Mouse (Mus musculus) liver, postnatal 0 days (tissue): ENCODE measurements around the gene Mmd. TPM values are rescaled to one million over a fixed set of nuclear protein-coding genes. Genes with fewer than 3 reads are reported as not detected.

ENCODE experiments used
- ATAC-seq: fragments of 200-750 bp; cut with Nextera tagmentation; 2 replicates; pipeline ENCODE4 v1.8.0; 2017; ENCODE audit warnings: mild to moderate bottlenecking, moderate library complexity
- DNase-seq: peaks from one replicate; pipeline ENCODE4 v3.0.0-alpha.2; 2016
- H3K27ac ChIP-seq: fragments of 300-500 bp; sonication (generic); 2 replicates; pipeline ENCODE4 v1.5.1; 2014; ENCODE audit warnings: antibody characterized with exemption, moderate library complexity, mild to moderate bottlenecking, low read depth
- H3K27me3 ChIP-seq: fragments of 300-500 bp; sonication (generic); 2 replicates; pipeline ENCODE4 v1.6.1; 2014; ENCODE audit warnings: low read length, control low read depth, mixed read lengths; ENCODE audit not compliant: insufficient read depth
- H3K36me3 ChIP-seq: fragments of 300-500 bp; sonication (generic); replicated peaks from 2 replicates; pipeline ENCODE4 v1.6.1; 2014; ENCODE audit warnings: mild to moderate bottlenecking, control low read depth, low read length, moderate library complexity, mixed read lengths; ENCODE audit not compliant: insufficient read depth
- H3K4me1 ChIP-seq: fragments of 300-500 bp; sonication (generic); 2 replicates; pipeline ENCODE4 v1.6.1; 2014; ENCODE audit warnings: antibody characterized with exemption, mild to moderate bottlenecking, control low read depth; ENCODE audit not compliant: insufficient read depth
- H3K4me2 ChIP-seq: fragments of 300-500 bp; sonication (generic); 2 replicates; pipeline ENCODE4 v1.6.1; 2014; ENCODE audit warnings: low read depth, mild to moderate bottlenecking, low read length, moderate library complexity, mixed read lengths
- H3K4me3 ChIP-seq: fragments of 300-500 bp; sonication (generic); 2 replicates; pipeline ENCODE4 v1.5.1; 2014; ENCODE audit warnings: low read depth, low read length
- H3K9ac ChIP-seq: fragments of 300-500 bp; sonication (generic); replicated peaks from 2 replicates; pipeline ENCODE4 v1.6.1; 2014; ENCODE audit warnings: mild to moderate bottlenecking, moderate library complexity
- H3K9me3 ChIP-seq: fragments of 300-500 bp; sonication (generic); 2 replicates; pipeline ENCODE4 v1.6.1; 2016; ENCODE audit warnings: mild to moderate bottlenecking, control low read depth, low read length, mixed read lengths
- CTCF ChIP-seq: sonication (generic); IDR thresholded peaks from 2 replicates; pipeline ENCODE4 v1.5.1; 2016; ENCODE audit warnings: antibody characterized with exemption, low read depth
- EP300 ChIP-seq: IDR thresholded peaks from 2 replicates; pipeline ENCODE4 v1.6.1; 2016; ENCODE audit warnings: antibody characterized with exemption, low read depth, mild to moderate bottlenecking
- WGBS: fragments of 180-500 bp; shearing (Covaris S2); extraction: QIAGEN DNeasy Blood & Tissue Kit; methylation state at CpG from one replicate; pipeline ENCODE4 v1.1.7; 2014; ENCODE audit not compliant: insufficient replicate concordance; 5-methylcytosine and 5-hydroxymethylcytosine counted together
- polyA plus RNA-seq: library from polyadenylated mRNA; unstranded; fragments of >200 nt; fragmentation: Nextera tagmentation; extraction: Ambion mirVana; gene quantifications from 2 replicates; pipeline ENCODE4 v1.2.1, GENCODE M21; 2015

Mmd gene
- polyA plus RNA-seq, 1 experiment from 2014 or later: 51.1 TPM

DNA sequence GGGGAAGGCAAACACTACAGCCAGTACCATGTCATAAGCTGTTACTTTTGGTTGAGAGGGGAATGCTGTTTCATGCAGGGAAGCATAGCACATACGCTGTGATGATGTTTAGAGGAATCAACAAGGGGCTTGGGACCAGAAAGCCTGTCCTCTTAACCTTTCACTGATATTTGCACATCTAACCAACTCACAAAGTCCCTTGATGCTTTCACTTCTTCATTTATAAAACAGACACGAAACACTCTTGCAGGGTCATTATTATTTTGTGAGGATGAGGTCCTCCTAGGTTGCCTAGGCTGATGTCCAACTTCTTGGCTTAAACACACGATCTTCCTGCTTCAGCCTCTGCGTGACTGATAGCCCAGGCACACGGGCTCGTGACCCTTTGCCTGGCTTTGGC, 3.6 kb upstream of the Mmd start:
- Histone ChIP-seq H3K9ac (no peak overlapping the region), H3K4me1 (peaks cover 32% of the 10 kb centered on the region), H3K9me3 (no peaks in the 10 kb centered on the region), H3K27ac (no peak overlapping the region), H3K4me2 (0 out of 2 replicates have a peak overlapping the region, but pooled peaks have one; percentile 29), H3K36me3 (no peaks in the 10 kb centered on the region), H3K4me3 (no peak overlapping the region), H3K27me3 (no peaks in the 10 kb centered on the region)
- ATAC-seq (no peak), DNase-seq (no peak)
- TF ChIP-seq EP300 (no peak), CTCF (no peak)
- 63% methylated on average over 6 of the region's 6 CpGs for WGBS

DNA sequence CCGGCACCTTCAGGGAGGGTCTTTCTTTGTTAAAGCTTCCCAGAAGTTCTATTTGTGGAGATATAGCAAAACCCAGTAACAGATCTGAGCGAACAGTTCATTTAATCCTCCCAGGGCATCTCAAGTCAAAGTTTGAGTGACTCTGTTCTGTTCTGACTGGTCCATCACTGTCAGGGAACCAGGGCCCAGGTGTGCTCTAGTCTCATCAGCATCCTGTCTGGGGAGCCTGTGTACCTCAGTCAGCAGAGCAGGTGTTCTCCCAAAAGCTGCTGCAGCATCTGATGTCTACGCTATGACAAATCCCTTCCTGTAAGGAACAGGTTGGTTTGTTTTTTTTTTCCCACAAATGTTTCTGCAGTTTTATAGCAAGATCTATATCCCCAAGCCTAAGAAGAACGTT, 2.6 kb upstream of the Mmd start:
- TF ChIP-seq CTCF: no peak
- TF ChIP-seq EP300: no peak
- H3K4me1 ChIP-seq: peaks cover 28% of the 10 kb centered on the region
- H3K27me3 ChIP-seq: no peaks in the 10 kb centered on the region
- WGBS: 77% methylated on average over 4 of the region's 4 CpGs
- no peak for DNase-seq
- H3K36me3 ChIP-seq: no peaks in the 10 kb centered on the region
- H3K4me2 ChIP-seq: no peak overlapping the region
- no peaks in the 10 kb centered on the region for H3K9me3 ChIP-seq
- no peak overlapping the region for H3K9ac ChIP-seq
- H3K4me3 ChIP-seq: no peak overlapping the region
- ATAC-seq: no peak
- no peak overlapping the region for H3K27ac ChIP-seq

DNA sequence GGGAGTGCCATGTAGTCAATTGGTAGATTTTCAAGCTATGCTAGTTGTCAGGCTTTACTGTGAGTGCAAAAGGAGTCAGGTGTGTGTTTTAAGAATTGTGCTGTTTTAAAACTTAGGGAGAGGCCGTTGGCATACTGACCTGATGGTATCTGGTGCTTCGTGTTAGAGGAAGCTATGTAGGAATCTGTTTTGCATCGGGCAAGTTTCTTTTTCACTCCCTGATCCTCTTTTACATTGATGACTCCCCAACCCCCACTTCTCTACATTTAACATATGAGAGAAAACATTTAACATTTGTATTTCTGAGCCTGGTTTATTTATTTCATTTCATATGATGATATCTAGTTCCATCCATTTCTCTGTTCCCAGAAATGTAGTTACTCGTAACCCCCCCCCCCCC, 1.5 kb upstream of the Mmd start:
- H3K4me3 ChIP-seq: no peak overlapping the region
- H3K27me3 ChIP-seq: no peaks in the 10 kb centered on the region
- no peaks in the 10 kb centered on the region for H3K9me3 ChIP-seq
- 38% methylated on average over 4 of the region's 4 CpGs for WGBS
- DNase-seq (no peak), ATAC-seq (no peak)
- no peak overlapping the region for H3K9ac ChIP-seq
- no peaks in the 10 kb centered on the region for H3K36me3 ChIP-seq
- H3K4me1 ChIP-seq: peaks cover 32% of the 10 kb centered on the region
- TF ChIP-seq EP300 (no peak), CTCF (no peak)
- H3K27ac ChIP-seq: no peak overlapping the region
- H3K4me2 ChIP-seq: no peak overlapping the region

DNA sequence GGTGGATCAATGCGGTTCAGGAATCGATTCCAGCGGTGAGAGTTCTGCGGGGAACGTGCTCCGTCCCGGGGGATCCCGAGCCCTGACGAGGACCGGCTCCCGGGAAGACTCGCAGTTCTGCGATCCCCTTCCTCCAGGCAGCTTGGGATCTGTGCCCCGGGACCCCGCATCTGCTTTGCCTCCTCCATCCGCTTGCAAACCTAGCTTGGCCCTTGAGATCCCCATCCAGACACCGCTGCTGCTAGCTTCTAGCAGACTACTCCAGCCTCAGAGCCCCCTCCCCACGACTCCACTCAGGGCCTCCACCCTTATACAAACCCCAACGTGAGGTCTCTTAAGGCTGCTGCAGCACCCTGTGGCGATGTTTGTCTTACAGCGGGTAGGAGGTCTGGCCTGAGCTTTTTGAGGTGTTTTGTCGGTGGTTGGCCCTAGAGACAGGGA, 465 bp downstream of the Mmd start:
- peaks cover 32% of the 10 kb centered on the region for H3K4me1 ChIP-seq
- no peak for ATAC-seq
- 1% methylated on average over 21 of the region's 22 CpGs for WGBS

DNA sequence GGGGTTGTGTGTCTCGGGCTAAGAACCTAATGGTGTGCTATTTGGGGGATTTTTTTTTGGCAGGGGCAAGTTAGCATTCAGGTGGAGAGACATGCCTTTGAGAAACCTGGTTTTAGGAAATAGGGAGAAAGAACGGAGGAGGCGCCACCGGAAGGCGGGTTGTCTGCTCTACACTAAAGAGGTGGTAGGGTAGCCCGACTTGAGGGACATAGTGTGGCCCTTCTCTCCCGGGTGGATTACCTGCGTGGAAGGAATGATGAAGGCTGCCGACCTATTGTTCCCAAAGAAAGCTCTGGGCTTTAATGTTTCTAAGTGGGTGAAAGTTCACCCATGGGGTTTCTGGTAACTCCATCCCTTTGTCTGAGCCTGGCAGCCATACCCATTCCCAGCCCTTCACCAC, 933 bp downstream of the Mmd start:
- ATAC-seq: no peak
- 1% methylated on average over 9 of the region's 9 CpGs for WGBS
- Histone ChIP-seq H3K36me3 (no peaks in the 10 kb centered on the region), H3K27ac (peak overlapping the region; percentile 93), H3K9ac (peak overlapping the region; percentile 90), H3K4me1 (peaks cover 32% of the 10 kb centered on the region), H3K27me3 (no peaks in the 10 kb centered on the region), H3K9me3 (no peaks in the 10 kb centered on the region), H3K4me2 (peak overlapping the region; percentile 98), H3K4me3 (peak overlapping the region; percentile 92)
- DNase-seq: peak; percentile 36
- TF ChIP-seq CTCF (no peak), EP300 (no peak)

More for the DNA sequence above, 465 bp downstream of the Mmd start:
- Histone ChIP-seq H3K4me2 (peak overlapping the region; percentile 98), H3K27me3 (no peaks in the 10 kb centered on the region), H3K36me3 (no peaks in the 10 kb centered on the region), H3K9me3 (no peaks in the 10 kb centered on the region), H3K9ac (peak overlapping the region; percentile 90), H3K27ac (peak overlapping the region; percentile 93), H3K4me3 (peak overlapping the region; percentile 92)
- TF ChIP-seq CTCF: no peak
- no peak for TF ChIP-seq EP300
- no peak for DNase-seq

DNA sequence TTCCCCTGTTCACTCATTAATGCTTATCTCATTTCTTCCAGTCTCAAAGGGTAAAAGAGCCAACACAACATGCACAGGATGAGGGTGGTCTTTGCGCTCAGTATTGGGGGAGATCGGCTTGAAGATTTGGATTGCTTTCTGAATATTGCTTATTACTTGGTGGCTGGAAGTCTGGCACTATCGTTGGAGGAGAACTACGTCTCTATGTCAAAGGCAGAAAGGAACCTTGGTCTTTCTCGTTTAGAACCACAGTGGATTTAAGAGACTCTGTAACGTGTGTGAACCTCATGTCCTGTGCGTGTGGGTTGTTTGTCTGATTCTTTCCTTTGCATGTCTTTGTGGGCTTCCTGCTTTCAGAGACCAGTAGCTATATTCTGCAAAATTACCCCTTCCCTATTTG, 1.5 kb downstream of the Mmd start:
- Histone ChIP-seq H3K4me2 (peak overlapping the region; percentile 98), H3K9ac (peak overlapping the region; percentile 90), H3K4me3 (peak overlapping the region; percentile 92), H3K9me3 (no peaks in the 10 kb centered on the region), H3K36me3 (no peaks in the 10 kb centered on the region), H3K27ac (peak overlapping the region; percentile 93), H3K4me1 (peaks cover 28% of the 10 kb centered on the region), H3K27me3 (no peaks in the 10 kb centered on the region)
- no peak for DNase-seq
- no peak for TF ChIP-seq EP300
- TF ChIP-seq CTCF: no peak
- no peak for ATAC-seq
- 22% methylated on average over 7 of the region's 7 CpGs for WGBS

DNA sequence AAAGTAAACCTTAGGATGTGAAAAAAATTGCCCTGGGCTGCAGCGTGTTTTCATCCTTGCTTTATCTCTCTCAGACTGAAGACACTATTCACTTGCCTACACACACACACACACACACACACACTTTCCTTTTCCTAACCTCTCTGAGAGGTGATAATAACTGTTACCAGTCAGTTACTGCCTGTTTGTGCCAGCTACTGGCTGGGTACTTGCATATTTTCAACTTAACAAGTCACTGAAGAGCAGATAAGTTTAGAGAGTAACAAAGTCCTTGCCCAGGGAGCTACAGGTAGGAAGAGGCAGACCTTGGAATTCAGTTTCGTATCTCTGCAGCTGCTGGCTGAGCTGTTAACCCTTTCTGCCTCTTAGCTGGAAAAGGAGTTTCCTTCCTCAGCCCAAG, 2.7 kb downstream of the Mmd start:
- H3K36me3 ChIP-seq: no peaks in the 10 kb centered on the region
- H3K27me3 ChIP-seq: no peaks in the 10 kb centered on the region
- no peak overlapping the region for H3K9ac ChIP-seq
- ATAC-seq (no peak), DNase-seq (no peak)
- no peak overlapping the region for H3K27ac ChIP-seq
- no peak overlapping the region for H3K4me3 ChIP-seq
- WGBS: 39% methylated on average over 2 of the region's 2 CpGs
- H3K9me3 ChIP-seq: no peaks in the 10 kb centered on the region
- peak overlapping the region; percentile 40 for H3K4me2 ChIP-seq
- H3K4me1 ChIP-seq: peaks cover 34% of the 10 kb centered on the region
- TF ChIP-seq CTCF (no peak), EP300 (no peak)
